19 mouse cellular contexts compared by ENCODE assay signal in the genomic region with DNA sequence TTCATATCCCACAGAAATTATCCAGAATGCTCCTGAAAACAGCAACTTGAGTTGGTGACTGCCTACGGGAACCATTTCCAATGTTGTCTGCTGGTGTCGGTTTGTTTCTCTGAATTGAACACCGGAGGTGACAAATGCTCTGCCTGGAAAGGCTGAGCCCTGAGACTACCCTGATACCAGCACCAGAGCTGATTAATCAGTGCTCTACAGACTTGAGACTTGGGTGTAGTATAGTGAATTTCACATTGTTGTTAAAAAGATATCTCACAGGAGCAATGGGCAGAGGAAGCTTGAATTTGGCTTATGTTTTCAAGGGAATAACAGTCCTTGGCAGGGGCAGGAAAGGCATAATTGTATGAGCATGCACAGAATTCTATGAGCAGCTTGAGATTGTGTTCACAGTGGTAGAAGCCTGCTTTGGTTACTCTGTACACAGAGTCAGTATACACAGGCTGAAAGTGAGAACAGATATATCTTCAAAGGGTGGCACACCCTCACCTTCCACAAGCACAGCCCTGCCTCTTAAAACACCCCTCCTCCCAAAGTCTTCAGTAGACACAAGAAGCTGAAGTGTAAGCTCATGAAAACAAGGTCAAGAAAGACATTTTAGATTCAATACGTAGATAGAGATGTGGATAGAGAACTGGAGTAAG.
DNase-seq lines count a peak whose midpoint lies in the region; ATAC-seq and TF ChIP-seq lines count a peak whose summit lies in the region.
"Had no signal": no experiment of that assay in that cellular context is flagged by ENCODE, and none has a peak within 500 bp of the region (broad histone marks: within the 10 kb centered on the region; RNA-seq: fewer than 3 reads in every experiment).

No protein-coding gene starts in this region.

- peak overlapping the region; percentile 2; the same call in 1 of the 2 replicates for H3K27ac ChIP-seq in stomach, embryonic 14.5 days (ENCODE audit: low read length)
- peak overlapping the region; percentile 65 for H3K27ac ChIP-seq in stomach, postnatal 0 days (replicated peaks)
- H3K27ac ChIP-seq: embryonic facial prominence, embryonic 10.5 days; embryonic facial prominence, embryonic 12.5 days; forebrain, embryonic 13.5 days; forebrain, embryonic 15.5 days had no signal

- 67% methylated on average over 4 of the region's 4 CpGs for WGBS in stomach, embryonic 14.5 days
- 61% methylated on average over 4 of the region's 4 CpGs for WGBS in stomach, postnatal 0 days

- H3K4me2 ChIP-seq in stomach, embryonic 14.5 days (replicated peaks; ENCODE audit: low read depth, low read length), result no peak overlapping the region
- no peak overlapping the region for H3K4me2 ChIP-seq in stomach, postnatal 0 days (replicated peaks; ENCODE audit: low read depth)
- H3K4me2 ChIP-seq: embryonic facial prominence, embryonic 12.5 days; forebrain, embryonic 13.5 days; forebrain, embryonic 15.5 days had no signal

- H3K36me3 ChIP-seq in stomach, embryonic 14.5 days (ENCODE audit: control insufficient read depth, insufficient read depth, low read length), result no peaks in the 10 kb centered on the region
- no peaks in the 10 kb centered on the region for H3K36me3 ChIP-seq in stomach, postnatal 0 days (ENCODE audit: control insufficient read depth, insufficient read depth, low read length)
- H3K36me3 ChIP-seq: embryonic facial prominence, embryonic 10.5 days; embryonic facial prominence, embryonic 12.5 days; forebrain, embryonic 15.5 days had no signal

- no peak overlapping the region for H3K9ac ChIP-seq in stomach, embryonic 14.5 days (replicated peaks; ENCODE audit: low read depth, low read length)
- no peak overlapping the region for H3K9ac ChIP-seq in stomach, postnatal 0 days (ENCODE audit: low read length)
- H3K9ac ChIP-seq: embryonic facial prominence, embryonic 12.5 days; forebrain, embryonic 13.5 days; forebrain, embryonic 15.5 days; forebrain, postnatal 0 days had no signal

- no peak for TF ChIP-seq EP300 in stomach, postnatal 0 days (optimal IDR thresholded peaks at IDR 0.05)

- H3K4me1 ChIP-seq in stomach, embryonic 14.5 days (ENCODE audit: control insufficient read depth, insufficient read depth, low read length), result no peaks in the 10 kb centered on the region
- H3K4me1 ChIP-seq in stomach, postnatal 0 days (replicated peaks; ENCODE audit: control insufficient read depth, insufficient read depth), result no peaks in the 10 kb centered on the region
- H3K4me1 ChIP-seq: embryonic facial prominence, embryonic 10.5 days; embryonic facial prominence, embryonic 12.5 days; forebrain, embryonic 13.5 days; forebrain, embryonic 15.5 days had no signal

- no peaks in the 10 kb centered on the region for H3K27me3 ChIP-seq in stomach, embryonic 14.5 days (ENCODE audit: control insufficient read depth, insufficient read depth, low read length)
- H3K27me3 ChIP-seq in stomach, postnatal 0 days (ENCODE audit: control insufficient read depth, insufficient read depth, low read length), result no peaks in the 10 kb centered on the region
- H3K27me3 ChIP-seq: embryonic facial prominence, embryonic 12.5 days; forebrain, embryonic 13.5 days; forebrain, embryonic 15.5 days had no signal

- no peak overlapping the region for H3K4me3 ChIP-seq in stomach, embryonic 14.5 days (ENCODE audit: low read depth, low read length)
- no peak overlapping the region for H3K4me3 ChIP-seq in stomach, postnatal 0 days (ENCODE audit: low read depth, low read length)
- H3K4me3 ChIP-seq: embryonic facial prominence, embryonic 10.5 days; embryonic facial prominence, embryonic 12.5 days; forebrain, embryonic 13.5 days; forebrain, embryonic 15.5 days had no signal

- no peak for TF ChIP-seq CTCF in stomach, postnatal 0 days (IDR thresholded peaks at IDR 0.05; ENCODE audit: low read depth)

- no peak for DNase-seq in stomach, postnatal 0 days (ENCODE audit: low spot score)
- no peak for DNase-seq in gastrocnemius, postnatal 4 days (ENCODE audit: low spot score in 2 of 2)
- DNase-seq in neural tube, embryonic 10.5 days (ENCODE audit: extremely low spot score, low spot score), result no peak
- DNase-seq: adrenal gland, adult 2 months; adrenal gland, postnatal 10 days; adrenal gland, postnatal 25 days; cerebellum, adult 11-12 months; cerebellum, adult 2 months; cerebellum, adult 9-10 months; cerebellum, postnatal 25 days; forebrain, postnatal 0 days had no signal

- no peaks in the 10 kb centered on the region for H3K9me3 ChIP-seq in stomach, embryonic 14.5 days (ENCODE audit: control insufficient read depth, low read depth, low read length)
- H3K9me3 ChIP-seq in stomach, postnatal 0 days (ENCODE audit: control insufficient read depth, low read length), result no peaks in the 10 kb centered on the region
- H3K9me3 ChIP-seq: embryonic facial prominence, embryonic 10.5 days; embryonic facial prominence, embryonic 12.5 days; forebrain, embryonic 13.5 days; forebrain, embryonic 15.5 days had no signal

- peak; percentile 50 for ATAC-seq in megakaryocyte progenitor cell, adult 5-6 weeks (replicated peaks; ENCODE audit: poor library complexity)
- peak; percentile 79 for ATAC-seq in megakaryocyte-erythroid progenitor cell, adult 5-6 weeks (replicated peaks; ENCODE audit: low FRiP score, low TSS enrichment, poor library complexity, severe bottlenecking)
- ATAC-seq in stomach, embryonic 14.5 days (ENCODE audit: insufficient number of reproducible peaks, insufficient read depth, low FRiP score, low read depth), result peak; percentile 71; the same call in 1 of the 2 replicates
- no peak for ATAC-seq in stomach, postnatal 0 days (ENCODE audit: low FRiP score, low TSS enrichment)
- ATAC-seq in CD4-positive, CD25-positive, alpha-beta regulatory T cell, adult 4 months, result no peak
- ATAC-seq: forebrain, embryonic 13.5 days; forebrain, embryonic 15.5 days; forebrain, postnatal 0 days had no signal

Comparison
In these comparisons a context has a peak if more than half of its experiments do, and no peak if none do; other contexts are left out.
1. ATAC-seq: peak in megakaryocyte progenitor cell, adult 5-6 weeks (single experiment), megakaryocyte-erythroid progenitor cell, adult 5-6 weeks (single experiment) and stomach, embryonic 14.5 days (single experiment); none in stomach, postnatal 0 days (single experiment) and CD4-positive, CD25-positive, alpha-beta regulatory T cell, adult 4 months (single experiment).